Mouse (Mus musculus) embryo, embryonic 11.5 days (tissue): Measurements from ENCODE around the gene Vpreb3.
"Not testable (repeated sequence)": the region's sequence is repeated elsewhere in the genome, so short reads cannot be mapped to it uniquely, and the experiment has no call there.

Experiments used
- DNase-seq: peaks from one replicate; pipeline ENCODE4 v3.0.0-alpha.2; 2012; ENCODE audit warnings: low read depth, low spot score

Gene Vpreb3

DNA sequence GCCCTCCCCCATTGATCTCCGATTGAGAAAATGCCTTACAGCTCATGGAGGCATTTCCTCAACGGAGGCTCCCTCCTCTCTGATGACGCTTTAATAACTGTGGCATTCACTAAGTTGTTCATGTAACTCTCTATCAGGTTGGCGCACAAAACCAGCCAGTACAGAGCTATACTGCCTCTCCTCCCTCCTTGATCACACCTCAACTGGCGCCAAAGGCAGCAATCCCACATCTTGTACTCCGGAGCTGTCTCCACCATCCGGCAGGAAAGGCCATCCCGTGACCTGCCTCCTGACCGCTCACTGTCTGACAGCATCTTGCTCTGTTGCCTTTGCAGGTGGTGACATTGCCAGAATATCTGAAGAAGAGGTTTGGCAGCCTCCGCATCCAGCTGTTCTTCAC lies 31.0 kb downstream of the Vpreb3 start:
- no peak for DNase-seq

DNA sequence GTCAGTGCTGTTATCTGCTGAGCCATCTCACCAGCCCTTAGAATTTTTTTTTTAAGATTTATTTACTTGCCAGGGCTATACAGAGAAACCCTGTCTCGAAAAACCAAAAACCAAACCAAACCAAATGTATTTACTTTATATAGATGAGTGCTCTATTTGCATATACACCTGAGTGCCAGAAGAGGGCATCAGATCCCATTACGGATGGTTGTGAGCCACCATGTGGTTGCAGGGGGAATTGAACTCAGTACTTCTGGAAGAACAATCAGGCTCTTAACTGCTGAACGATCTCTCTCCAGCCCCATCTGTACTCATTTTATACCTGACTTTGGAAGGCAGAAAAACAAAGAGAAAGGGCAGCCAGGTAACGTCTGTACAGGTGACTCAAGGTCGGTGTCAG lies 32.4 kb downstream of the Vpreb3 start:
- no peak for DNase-seq

DNA sequence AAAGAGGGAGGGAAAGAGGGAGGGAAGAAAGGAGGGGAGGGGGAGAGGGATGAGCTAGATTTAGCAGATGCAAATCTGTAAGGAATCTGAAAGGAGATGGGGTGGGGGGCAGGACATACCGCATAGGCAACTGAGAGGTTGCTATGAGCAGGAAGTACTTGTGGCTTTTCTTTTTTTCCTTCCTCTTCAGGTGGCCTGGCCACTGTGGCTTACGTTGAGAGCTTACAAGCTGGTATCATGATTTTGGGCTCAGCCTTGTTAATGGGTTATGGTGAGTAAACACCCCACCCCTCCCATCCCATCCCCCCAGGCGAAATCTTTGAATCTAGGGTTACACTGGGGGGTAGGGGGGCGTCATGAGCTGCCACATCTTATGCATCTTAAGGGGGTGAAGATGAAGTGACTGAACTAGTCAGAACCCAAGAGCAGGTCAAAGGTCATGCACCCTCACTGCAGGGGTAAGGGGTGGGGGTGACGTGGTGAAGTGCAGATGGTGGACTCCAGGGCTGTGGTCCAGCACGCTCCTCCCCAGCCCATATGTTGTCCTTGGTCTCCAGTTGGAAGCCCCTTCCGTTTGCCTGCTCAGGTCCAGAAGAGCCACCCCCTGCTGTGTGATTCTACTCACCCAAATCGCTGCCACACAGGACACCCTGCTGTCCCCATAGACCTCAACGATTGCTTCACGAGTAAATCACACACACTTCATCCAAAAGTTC lies 35.4 kb downstream of the Vpreb3 start:
- no peak for DNase-seq

DNA sequence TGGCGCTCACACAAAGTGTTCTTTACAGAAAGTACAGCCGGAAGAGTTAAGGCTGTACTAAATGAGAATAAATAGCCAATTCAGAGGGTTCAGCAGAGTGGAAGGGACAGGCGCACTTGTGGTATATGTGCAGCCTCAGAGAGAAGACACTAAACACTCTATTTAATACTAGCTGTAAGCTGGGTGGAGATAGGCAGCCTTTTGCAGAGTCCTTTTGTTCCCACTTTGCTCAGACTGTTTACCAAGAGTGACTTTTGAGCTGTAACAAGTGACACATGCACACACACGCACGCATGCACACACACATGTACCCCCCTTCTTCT lies 35.9 kb downstream of the Vpreb3 start:
- no peak for DNase-seq

DNA sequence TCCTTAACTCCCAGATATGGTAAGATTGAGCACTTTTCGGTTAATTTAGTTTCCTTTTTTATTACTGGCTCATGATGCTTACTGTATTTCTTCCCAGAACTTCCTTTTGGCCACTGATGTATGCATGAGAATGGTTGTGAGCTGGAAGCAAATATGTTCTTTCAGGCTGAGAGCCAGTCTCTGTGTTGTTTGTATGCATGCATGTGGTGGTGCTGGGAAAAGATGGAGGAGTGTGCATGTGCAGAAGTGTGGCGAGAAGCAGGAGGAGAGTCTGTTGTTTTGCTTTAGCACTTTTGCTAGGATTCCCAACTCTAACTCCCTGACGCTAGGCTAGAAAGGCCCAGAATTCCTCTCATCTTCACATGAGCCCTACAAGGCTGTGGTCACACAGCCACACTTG lies 36.6 kb downstream of the Vpreb3 start:
- no peak for DNase-seq

GRCm38 (mm10) chr10:75990430-75991042 lies 47.7 kb downstream of the Vpreb3 start:
- no peak for DNase-seq

- no peak for DNase-seq
These were observed 50.9 kb downstream of the Vpreb3 start for GRCm38 (mm10) chr10:75993616-75994240.

GRCm38 (mm10) chr10:75994531-75995210 lies 51.8 kb downstream of the Vpreb3 start:
- DNase-seq: not testable (repeated sequence)

DNA sequence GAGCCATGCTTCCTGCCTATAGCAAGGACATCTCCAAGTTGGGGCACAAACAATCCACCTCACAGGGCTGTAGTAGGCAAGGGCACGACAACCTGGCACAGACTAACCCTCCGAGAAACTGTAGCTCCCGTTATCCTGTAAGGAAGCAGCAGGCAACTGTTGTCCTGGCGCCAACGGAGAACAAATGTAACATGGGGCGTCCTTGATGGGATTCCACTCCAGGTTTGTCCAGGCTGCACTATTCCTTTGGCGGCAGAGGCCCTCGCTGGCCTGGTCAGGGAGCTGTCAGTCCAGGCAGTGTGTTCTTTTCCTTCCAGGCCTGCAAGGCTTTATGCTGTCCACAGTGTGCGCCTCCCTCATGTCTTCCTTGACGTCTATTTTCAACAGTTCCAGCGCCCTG lies 52.6 kb downstream of the Vpreb3 start:
- no peak for DNase-seq

GRCm38 (mm10) chr10:75996315-75996714 lies 53.5 kb downstream of the Vpreb3 start:
- DNase-seq: no peak
